Mouse (Mus musculus): ENCODE measurements around the gene Ank3. TPM values are rescaled to one million over a fixed set of nuclear protein-coding genes. Genes with fewer than 3 reads are reported as not detected.

Ank3 gene
- polyA plus RNA-seq, 1 experiment from 2014 or later: 60.0 TPM

- peaks cover 22% of the 10 kb centered on the region for H3K36me3 ChIP-seq (ENCODE audit: control insufficient read depth, insufficient read depth, low read length)
- H3K27me3 ChIP-seq (replicated peaks; ENCODE audit: control insufficient read depth, insufficient read depth, low read length): no peaks in the 10 kb centered on the region
- H3K4me1 ChIP-seq (ENCODE audit: control insufficient read depth, insufficient read depth, low read length): no peaks in the 10 kb centered on the region
- DNase-seq (ENCODE audit: low spot score) (no peak), ATAC-seq (no peak)
- no peaks in the 10 kb centered on the region for H3K9me3 ChIP-seq (replicated peaks; ENCODE audit: control insufficient read depth, low read length)
- 67% methylated on average over 5 of the region's 5 CpGs for WGBS
- H3K27ac ChIP-seq (ENCODE audit: low read depth, low read length): no peak overlapping the region
- no peak overlapping the region for H3K4me3 ChIP-seq (ENCODE audit: low read depth, low read length)
- H3K4me2 ChIP-seq (ENCODE audit: low read length): no peak overlapping the region
- no peak overlapping the region for H3K9ac ChIP-seq (ENCODE audit: low read length)
Observed at GRCm38 (mm10) chr10:70011738-70012137, 613.2 kb downstream of the Ank3 start.

GRCm38 (mm10) chr10:70013931-70014330, 615.4 kb downstream of the Ank3 start:
- 93% methylated on average over 13 of the region's 13 CpGs for WGBS
- peaks cover 17% of the 10 kb centered on the region for H3K36me3 ChIP-seq (ENCODE audit: control insufficient read depth, insufficient read depth, low read length)
- ATAC-seq: no peak

DNA sequence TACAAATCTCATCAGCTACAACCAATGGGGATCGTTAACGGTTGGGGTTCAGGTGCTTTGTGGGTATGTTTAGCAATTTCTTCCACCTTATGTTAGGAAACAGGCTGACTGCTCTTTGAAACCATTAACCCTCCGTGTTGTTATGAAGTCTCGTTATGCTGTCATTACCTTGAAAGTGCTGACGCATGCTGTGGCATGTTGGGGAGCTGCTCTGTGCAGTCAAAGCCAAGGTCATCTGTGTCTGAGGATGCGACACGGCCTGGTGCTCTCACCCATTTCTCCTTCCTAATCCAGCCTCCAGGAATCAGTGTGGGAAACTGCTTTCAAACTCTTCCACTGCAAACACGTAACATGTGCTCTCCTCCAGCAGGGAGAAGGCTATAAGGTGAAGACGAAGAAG, 616.6 kb downstream of the Ank3 start:
- DNase-seq (ENCODE audit: low spot score) (no peak), ATAC-seq (no peak)
- Histone ChIP-seq H3K9ac (ENCODE audit: low read length) (no peak overlapping the region), H3K27ac (ENCODE audit: low read depth, low read length) (no peak overlapping the region), H3K9me3 (replicated peaks; ENCODE audit: control insufficient read depth, low read length) (no peaks in the 10 kb centered on the region), H3K4me3 (ENCODE audit: low read depth, low read length) (no peak overlapping the region), H3K4me2 (ENCODE audit: low read length) (no peak overlapping the region), H3K27me3 (replicated peaks; ENCODE audit: control insufficient read depth, insufficient read depth, low read length) (no peaks in the 10 kb centered on the region), H3K36me3 (ENCODE audit: control insufficient read depth, insufficient read depth, low read length) (peaks cover 19% of the 10 kb centered on the region), H3K4me1 (ENCODE audit: control insufficient read depth, insufficient read depth, low read length) (no peaks in the 10 kb centered on the region)
- WGBS: 83% methylated on average over 9 of the region's 9 CpGs

More at GRCm38 (mm10) chr10:70013931-70014330, 615.4 kb downstream of the Ank3 start:
- H3K9ac ChIP-seq (ENCODE audit: low read length): no peak overlapping the region
- no peak overlapping the region for H3K4me3 ChIP-seq (ENCODE audit: low read depth, low read length)
- no peak for DNase-seq (ENCODE audit: low spot score)
- H3K27me3 ChIP-seq (replicated peaks; ENCODE audit: control insufficient read depth, insufficient read depth, low read length): no peaks in the 10 kb centered on the region
- no peaks in the 10 kb centered on the region for H3K4me1 ChIP-seq (ENCODE audit: control insufficient read depth, insufficient read depth, low read length)
- H3K27ac ChIP-seq (ENCODE audit: low read depth, low read length): no peak overlapping the region
- no peaks in the 10 kb centered on the region for H3K9me3 ChIP-seq (replicated peaks; ENCODE audit: control insufficient read depth, low read length)
- no peak overlapping the region for H3K4me2 ChIP-seq (ENCODE audit: low read length)

GRCm38 (mm10) chr10:70018691-70019090, 620.1 kb downstream of the Ank3 start:
- Histone ChIP-seq H3K9me3 (replicated peaks; ENCODE audit: control insufficient read depth, low read length) (no peaks in the 10 kb centered on the region), H3K36me3 (ENCODE audit: control insufficient read depth, insufficient read depth, low read length) (peaks cover 27% of the 10 kb centered on the region), H3K27me3 (replicated peaks; ENCODE audit: control insufficient read depth, insufficient read depth, low read length) (no peaks in the 10 kb centered on the region), H3K4me3 (ENCODE audit: low read depth, low read length) (no peak overlapping the region), H3K9ac (ENCODE audit: low read length) (no peak overlapping the region), H3K27ac (ENCODE audit: low read depth, low read length) (no peak overlapping the region), H3K4me2 (ENCODE audit: low read length) (no peak overlapping the region), H3K4me1 (ENCODE audit: control insufficient read depth, insufficient read depth, low read length) (no peaks in the 10 kb centered on the region)
- DNase-seq (ENCODE audit: low spot score) (no peak), ATAC-seq (no peak)
- WGBS: 85% methylated on average over 2 of the region's 2 CpGs

GRCm38 (mm10) chr10:70021667-70022066, 623.1 kb downstream of the Ank3 start:
- Histone ChIP-seq H3K36me3 (ENCODE audit: control insufficient read depth, insufficient read depth, low read length) (peaks cover 14% of the 10 kb centered on the region; the same call in 1 of the 2 replicates), H3K9me3 (replicated peaks; ENCODE audit: control insufficient read depth, low read length) (no peaks in the 10 kb centered on the region), H3K27me3 (replicated peaks; ENCODE audit: control insufficient read depth, insufficient read depth, low read length) (no peaks in the 10 kb centered on the region), H3K4me1 (ENCODE audit: control insufficient read depth, insufficient read depth, low read length) (no peaks in the 10 kb centered on the region), H3K9ac (ENCODE audit: low read length) (no peak overlapping the region), H3K4me2 (ENCODE audit: low read length) (no peak overlapping the region), H3K4me3 (ENCODE audit: low read depth, low read length) (no peak overlapping the region), H3K27ac (ENCODE audit: low read depth, low read length) (no peak overlapping the region)
- DNase-seq (ENCODE audit: low spot score) (no peak), ATAC-seq (no peak)
- 89% methylated on average over 10 of the region's 10 CpGs for WGBS

GRCm38 (mm10) chr10:70022596-70022995, 624.0 kb downstream of the Ank3 start:
- 80% methylated on average over 5 of the region's 5 CpGs for WGBS
- no peak for DNase-seq (ENCODE audit: low spot score)
- Histone ChIP-seq H3K36me3 (ENCODE audit: control insufficient read depth, insufficient read depth, low read length) (peaks cover 14% of the 10 kb centered on the region; the same call in 1 of the 2 replicates), H3K4me3 (ENCODE audit: low read depth, low read length) (no peak overlapping the region), H3K9ac (ENCODE audit: low read length) (no peak overlapping the region), H3K4me2 (ENCODE audit: low read length) (no peak overlapping the region), H3K27me3 (replicated peaks; ENCODE audit: control insufficient read depth, insufficient read depth, low read length) (no peaks in the 10 kb centered on the region), H3K9me3 (replicated peaks; ENCODE audit: control insufficient read depth, low read length) (no peaks in the 10 kb centered on the region), H3K4me1 (ENCODE audit: control insufficient read depth, insufficient read depth, low read length) (no peaks in the 10 kb centered on the region), H3K27ac (ENCODE audit: low read depth, low read length) (no peak overlapping the region)
- no peak for ATAC-seq

DNA sequence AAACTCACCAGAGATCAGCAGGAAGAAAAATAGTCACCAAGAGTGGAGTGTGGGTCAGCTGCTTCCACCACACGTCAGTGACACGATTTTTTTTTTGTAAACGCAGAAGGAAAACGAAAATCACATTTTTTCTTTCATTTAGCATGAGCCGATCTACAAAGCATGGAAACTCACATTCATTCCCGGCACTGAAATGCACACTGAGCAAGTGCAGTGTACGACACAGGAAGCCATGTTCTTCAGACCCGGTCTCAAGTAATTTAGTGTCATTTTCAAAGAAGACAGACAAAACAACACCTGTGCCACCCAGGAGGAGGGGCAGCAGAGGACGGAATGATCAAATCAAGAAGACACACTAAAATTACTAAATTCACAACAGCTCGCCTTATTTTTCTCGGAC, 625.3 kb downstream of the Ank3 start:
- Histone ChIP-seq H3K9ac (ENCODE audit: low read length) (no peak overlapping the region), H3K9me3 (replicated peaks; ENCODE audit: control insufficient read depth, low read length) (no peaks in the 10 kb centered on the region), H3K36me3 (ENCODE audit: control insufficient read depth, insufficient read depth, low read length) (peaks cover 11% of the 10 kb centered on the region; the same call in 1 of the 2 replicates), H3K4me2 (ENCODE audit: low read length) (no peak overlapping the region), H3K4me3 (ENCODE audit: low read depth, low read length) (no peak overlapping the region), H3K27ac (ENCODE audit: low read depth, low read length) (no peak overlapping the region), H3K27me3 (replicated peaks; ENCODE audit: control insufficient read depth, insufficient read depth, low read length) (no peaks in the 10 kb centered on the region), H3K4me1 (ENCODE audit: control insufficient read depth, insufficient read depth, low read length) (no peaks in the 10 kb centered on the region)
- 86% methylated on average over 11 of the region's 11 CpGs for WGBS
- no peak for DNase-seq (ENCODE audit: low spot score)
- no peak for ATAC-seq

- no peaks in the 10 kb centered on the region for H3K36me3 ChIP-seq (ENCODE audit: control insufficient read depth, insufficient read depth, low read length)
Observed at GRCm38 (mm10) chr10:70031942-70032341, 633.4 kb downstream of the Ank3 start.

GRCm38 (mm10) chr10:70032982-70033381, 634.4 kb downstream of the Ank3 start:
- DNase-seq (ENCODE audit: low spot score) (no peak), ATAC-seq (no peak)
- H3K9me3 ChIP-seq (replicated peaks; ENCODE audit: control insufficient read depth, low read length): no peaks in the 10 kb centered on the region
- no peak overlapping the region for H3K9ac ChIP-seq (ENCODE audit: low read length)
- H3K4me3 ChIP-seq (ENCODE audit: low read depth, low read length): no peak overlapping the region
- no peaks in the 10 kb centered on the region for H3K36me3 ChIP-seq (ENCODE audit: control insufficient read depth, insufficient read depth, low read length)
- no peak overlapping the region for H3K27ac ChIP-seq (ENCODE audit: low read depth, low read length)
- H3K27me3 ChIP-seq (replicated peaks; ENCODE audit: control insufficient read depth, insufficient read depth, low read length): no peaks in the 10 kb centered on the region
- WGBS: 92% methylated on average over 9 of the region's 9 CpGs
- H3K4me2 ChIP-seq (ENCODE audit: low read length): no peak overlapping the region
- no peaks in the 10 kb centered on the region for H3K4me1 ChIP-seq (ENCODE audit: control insufficient read depth, insufficient read depth, low read length)

More at GRCm38 (mm10) chr10:70031942-70032341, 633.4 kb downstream of the Ank3 start:
- no peak overlapping the region for H3K4me2 ChIP-seq (ENCODE audit: low read length)
- no peak overlapping the region for H3K9ac ChIP-seq (ENCODE audit: low read length)
- H3K27ac ChIP-seq (ENCODE audit: low read depth, low read length): no peak overlapping the region
- 80% methylated on average over 8 of the region's 8 CpGs for WGBS
- no peaks in the 10 kb centered on the region for H3K4me1 ChIP-seq (ENCODE audit: control insufficient read depth, insufficient read depth, low read length)
- ATAC-seq (no peak), DNase-seq (ENCODE audit: low spot score) (no peak)
- no peaks in the 10 kb centered on the region for H3K9me3 ChIP-seq (replicated peaks; ENCODE audit: control insufficient read depth, low read length)
- no peaks in the 10 kb centered on the region for H3K27me3 ChIP-seq (replicated peaks; ENCODE audit: control insufficient read depth, insufficient read depth, low read length)
- H3K4me3 ChIP-seq (ENCODE audit: low read depth, low read length): no peak overlapping the region

Measured in forebrain, embryonic 14.5 days (tissue).